Mouse (Mus musculus): Measurements from ENCODE around the gene Ifngr2.

Gene Ifngr2

GRCm38 (mm10) chr16:91566002-91566401 lies 19.1 kb downstream of the Ifngr2 start:
- no peak for DNase-seq

- DNase-seq: no peak
These were observed 22.1 kb downstream of the Ifngr2 start for GRCm38 (mm10) chr16:91568960-91569359.

DNA sequence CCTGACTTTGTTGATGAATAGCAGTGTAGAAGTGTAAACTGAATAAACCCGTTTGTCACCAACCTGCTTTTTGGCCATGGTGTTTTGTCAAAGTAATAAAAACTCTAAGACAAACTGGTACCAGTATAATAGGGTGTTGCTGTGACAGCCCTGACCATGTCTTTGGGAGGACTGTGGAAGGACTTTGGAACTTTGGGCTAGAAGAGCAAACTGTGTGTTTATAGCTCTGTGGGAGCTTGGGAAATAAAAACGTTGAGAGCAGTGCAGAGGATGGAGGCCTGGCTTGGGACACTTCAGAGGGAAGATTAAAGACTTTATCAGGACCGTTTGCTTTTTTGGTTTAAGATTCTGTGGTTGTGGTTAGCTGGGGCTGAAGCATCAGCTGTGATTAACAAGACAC lies 24.2 kb downstream of the Ifngr2 start:
- DNase-seq: no peak

DNA sequence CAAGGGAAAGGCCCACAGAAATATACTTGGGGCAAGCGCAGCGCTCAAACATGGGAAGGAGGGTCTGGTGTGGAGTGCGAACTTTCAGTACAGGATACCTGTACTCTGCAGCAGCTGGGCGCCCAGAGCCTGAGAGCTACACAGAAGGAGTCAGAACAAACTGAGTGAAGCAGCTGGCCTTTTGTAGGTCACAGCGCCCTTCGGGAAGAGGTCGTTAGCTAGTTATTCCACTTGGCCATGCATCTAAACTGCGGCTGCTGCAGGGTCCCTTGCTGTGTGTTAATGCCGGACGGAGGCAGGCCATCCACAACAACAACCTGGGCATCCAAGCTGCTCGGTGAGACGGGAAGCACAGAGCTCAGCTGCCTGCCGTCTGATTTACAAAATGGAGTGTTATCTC lies 28.3 kb downstream of the Ifngr2 start:
- DNase-seq: no peak

DNA sequence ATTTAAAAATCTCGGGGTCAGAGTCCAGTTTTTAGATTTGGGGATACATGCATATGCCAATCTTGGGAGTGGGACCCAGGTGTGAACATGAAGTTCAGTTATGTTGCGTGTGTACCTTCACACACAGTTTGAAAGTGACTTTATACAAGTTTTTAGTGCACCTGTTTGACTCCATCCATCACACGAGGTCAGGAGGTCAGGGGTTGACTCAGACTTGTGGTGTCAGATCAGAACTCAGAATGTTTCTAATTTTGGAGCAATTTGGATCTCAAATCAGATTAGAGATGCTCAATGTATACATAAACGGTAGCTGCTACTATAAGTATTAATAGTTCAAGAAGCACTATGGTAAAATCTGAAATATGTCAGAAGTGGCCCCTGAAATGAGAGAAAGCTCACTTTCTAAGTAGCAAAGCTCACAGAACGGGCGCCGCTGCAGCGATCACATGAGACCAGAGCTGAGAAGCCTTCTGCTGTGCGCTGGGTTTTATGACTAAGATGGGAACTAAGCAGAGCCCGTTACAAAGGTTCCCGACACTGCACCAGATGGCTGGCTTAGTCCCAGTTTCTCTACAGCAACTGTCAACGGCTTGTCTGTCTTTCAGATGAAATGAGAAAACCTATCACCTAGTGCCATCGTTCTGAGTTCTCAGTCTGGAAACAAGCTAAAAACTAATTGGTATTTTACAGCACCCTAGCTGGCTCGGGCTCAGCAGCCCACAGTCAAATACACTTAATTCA lies 32.3 kb downstream of the Ifngr2 start:
- DNase-seq: peak in 1 of 2 experiments; percentile 46

GRCm38 (mm10) chr16:91582307-91582706 lies 35.4 kb downstream of the Ifngr2 start:
- DNase-seq: peak; percentile 51 to 75

GRCm38 (mm10) chr16:91585617-91586016 lies 38.7 kb downstream of the Ifngr2 start:
- no peak for DNase-seq

GRCm38 (mm10) chr16:91586244-91586643 lies 39.4 kb downstream of the Ifngr2 start:
- DNase-seq: no peak

DNA sequence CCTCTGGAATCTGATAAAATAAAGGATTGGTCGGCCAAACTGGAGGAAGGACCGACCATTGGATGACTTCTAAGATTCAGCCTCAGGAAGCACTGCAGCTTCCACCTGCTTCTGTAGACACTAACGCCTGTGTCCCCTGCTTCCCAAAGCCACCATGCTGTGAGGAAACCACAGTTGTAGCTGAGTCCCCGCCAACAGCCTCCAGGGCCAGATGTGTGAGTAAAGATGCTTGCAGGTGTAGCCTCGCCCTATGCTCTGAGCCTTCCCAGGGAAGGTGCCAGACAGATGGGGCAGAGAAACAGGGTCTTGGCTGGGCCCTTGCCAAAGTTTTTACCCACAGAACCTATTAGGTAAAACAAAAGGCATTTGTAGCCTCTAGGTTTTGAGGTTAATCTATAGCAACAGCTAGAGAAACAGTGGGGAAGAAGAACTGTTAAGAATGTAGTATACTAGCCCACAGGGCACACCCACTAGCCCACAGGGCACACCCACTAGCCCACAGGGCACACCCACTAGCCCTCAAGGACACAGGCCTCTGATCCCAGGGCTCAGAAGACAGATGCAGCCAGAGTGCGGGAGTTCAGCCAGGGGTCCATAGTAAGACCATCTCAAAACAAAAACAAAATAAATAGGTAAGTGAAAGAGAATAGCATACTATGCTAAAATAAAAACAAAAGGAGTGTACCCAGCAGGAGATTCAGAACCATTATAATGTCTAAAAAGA lies 41.0 kb downstream of the Ifngr2 start:
- DNase-seq: no peak

- no peak for DNase-seq
These were observed 41.8 kb downstream of the Ifngr2 start for GRCm38 (mm10) chr16:91588703-91589102.

DNA sequence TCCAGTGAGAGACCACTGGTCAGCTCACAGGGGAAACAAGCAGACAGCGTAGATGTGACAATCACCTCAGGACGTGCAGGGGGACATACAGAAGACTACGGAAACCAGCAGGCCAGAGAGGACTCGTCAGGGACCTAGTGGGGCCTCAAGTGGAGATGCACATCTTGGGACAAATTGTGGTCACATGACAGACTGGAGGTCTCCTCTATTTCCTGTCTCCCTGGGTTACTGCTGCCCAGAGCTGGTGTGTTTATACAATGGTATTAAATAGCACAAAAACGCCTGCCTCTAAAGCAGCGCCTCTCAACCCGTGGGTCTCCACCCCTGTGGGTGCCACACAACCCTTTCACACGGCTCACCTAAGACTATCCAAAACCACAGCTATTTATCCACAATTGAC lies 45.3 kb downstream of the Ifngr2 start:
- no peak for DNase-seq

GRCm38 (mm10) chr16:91593262-91593661 lies 46.4 kb downstream of the Ifngr2 start:
- no peak for DNase-seq

DNA sequence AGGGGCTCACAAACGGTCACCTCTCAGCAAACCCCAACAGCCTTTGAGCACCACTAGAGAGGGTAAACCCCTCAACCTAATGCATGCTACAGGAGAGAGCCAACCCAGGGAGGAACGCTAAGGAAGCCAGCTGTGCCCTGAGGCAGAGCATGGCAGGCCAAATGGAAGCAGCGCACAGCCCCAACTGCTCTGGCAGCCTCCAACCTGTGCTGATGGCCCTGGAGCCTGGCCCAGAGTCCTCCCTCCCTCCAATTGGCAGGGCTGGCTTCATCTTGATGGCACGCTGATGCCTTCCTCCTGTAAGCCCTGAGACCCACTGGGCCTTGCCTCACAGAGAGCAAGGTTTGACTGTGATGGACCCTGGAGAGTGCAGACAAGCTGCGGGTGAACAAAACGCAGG lies 48.2 kb downstream of the Ifngr2 start:
- DNase-seq: peak; percentile 89

DNA sequence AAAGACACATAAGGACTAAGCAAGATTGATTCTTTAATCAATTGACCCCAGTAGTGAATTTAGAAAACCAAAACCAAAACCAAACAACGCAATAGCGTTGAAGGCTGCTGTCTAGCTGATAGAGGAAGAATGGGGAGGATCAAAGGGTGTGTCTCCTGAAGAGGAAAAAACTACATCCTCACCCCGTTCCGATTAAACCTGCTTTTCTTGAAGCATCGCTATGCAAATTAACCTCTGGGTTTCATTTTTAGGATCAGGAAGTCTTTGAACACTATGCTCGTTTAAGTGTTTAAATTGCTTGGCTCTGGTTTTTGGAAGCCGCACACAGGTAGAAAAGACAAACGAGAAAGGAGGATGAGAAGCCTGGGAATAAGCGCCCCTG lies 49.5 kb downstream of the Ifngr2 start:
- DNase-seq: no peak

GRCm38 (mm10) chr16:91596779-91597671 lies 50.2 kb downstream of the Ifngr2 start:
- peak in 1 of 2 experiments; percentile 55 for DNase-seq

DNA sequence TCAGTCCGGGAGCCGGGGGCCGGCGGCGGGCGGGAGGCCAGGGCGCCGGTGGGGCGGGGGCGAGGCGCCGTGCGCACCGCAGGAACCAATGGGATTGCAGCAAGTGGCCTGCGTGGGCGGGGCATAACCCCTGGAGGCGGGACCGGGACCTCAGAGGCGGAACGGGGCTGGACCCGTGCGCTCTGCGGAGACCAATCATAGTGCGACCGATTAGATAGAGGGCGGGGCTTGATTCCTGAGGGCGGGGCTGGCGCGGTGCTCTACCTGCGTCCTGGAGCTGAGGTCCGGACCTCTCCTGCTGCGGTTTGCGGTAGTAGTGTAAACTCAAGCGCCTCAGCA lies 50.8 kb downstream of the Ifngr2 start, which contains the start of gene Tmem50b:
Gene Tmem50b, minus strand, starts transcription at position 129 of the 339 bp plus-strand sequence.
- DNase-seq: peak; percentile 100

DNA sequence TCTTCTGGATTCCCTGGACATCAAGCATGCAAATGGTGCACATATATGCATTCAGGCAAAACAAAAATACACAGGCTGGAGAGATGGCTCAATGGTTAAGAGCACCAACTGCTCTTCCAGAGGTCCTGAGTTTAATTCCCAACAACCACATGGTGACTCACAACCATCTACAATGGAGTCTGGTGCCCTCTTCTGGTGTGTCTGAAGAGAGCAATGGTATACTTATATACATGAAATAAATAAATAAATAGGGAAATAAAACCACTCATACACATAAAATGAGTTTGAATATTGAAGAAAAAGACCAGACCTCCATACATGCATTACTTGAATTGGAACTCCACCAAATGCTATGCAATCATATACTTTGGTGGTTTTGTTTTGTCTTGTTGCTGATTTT lies 52.4 kb downstream of the Ifngr2 start:
- DNase-seq: no peak

DNA sequence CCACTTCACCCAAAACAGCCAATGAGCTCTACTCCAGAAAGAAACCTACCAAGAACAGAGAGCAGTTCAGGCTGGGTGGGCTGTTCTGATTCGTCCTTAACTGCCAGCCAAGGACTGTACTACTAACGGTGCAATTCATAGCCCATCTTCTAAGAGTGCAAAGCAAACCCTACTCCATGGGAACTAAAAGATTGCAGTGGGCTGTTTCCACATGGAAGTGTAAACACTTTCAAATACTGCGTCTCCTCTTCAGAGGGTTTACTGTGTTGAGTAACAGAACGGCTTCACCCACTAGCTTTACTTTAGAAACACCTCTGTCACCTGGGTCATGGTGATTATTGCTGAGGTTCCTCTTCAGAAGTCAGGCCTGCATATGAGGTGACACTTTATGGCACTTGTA lies 54.2 kb downstream of the Ifngr2 start:
- no peak for DNase-seq

GRCm38 (mm10) chr16:91601693-91602092 lies 54.8 kb downstream of the Ifngr2 start:
- DNase-seq: no peak

GRCm38 (mm10) chr16:91605156-91605555 lies 58.3 kb downstream of the Ifngr2 start:
- no peak for DNase-seq

GRCm38 (mm10) chr16:91606958-91607357 lies 60.1 kb downstream of the Ifngr2 start:
- DNase-seq: no peak

DNA sequence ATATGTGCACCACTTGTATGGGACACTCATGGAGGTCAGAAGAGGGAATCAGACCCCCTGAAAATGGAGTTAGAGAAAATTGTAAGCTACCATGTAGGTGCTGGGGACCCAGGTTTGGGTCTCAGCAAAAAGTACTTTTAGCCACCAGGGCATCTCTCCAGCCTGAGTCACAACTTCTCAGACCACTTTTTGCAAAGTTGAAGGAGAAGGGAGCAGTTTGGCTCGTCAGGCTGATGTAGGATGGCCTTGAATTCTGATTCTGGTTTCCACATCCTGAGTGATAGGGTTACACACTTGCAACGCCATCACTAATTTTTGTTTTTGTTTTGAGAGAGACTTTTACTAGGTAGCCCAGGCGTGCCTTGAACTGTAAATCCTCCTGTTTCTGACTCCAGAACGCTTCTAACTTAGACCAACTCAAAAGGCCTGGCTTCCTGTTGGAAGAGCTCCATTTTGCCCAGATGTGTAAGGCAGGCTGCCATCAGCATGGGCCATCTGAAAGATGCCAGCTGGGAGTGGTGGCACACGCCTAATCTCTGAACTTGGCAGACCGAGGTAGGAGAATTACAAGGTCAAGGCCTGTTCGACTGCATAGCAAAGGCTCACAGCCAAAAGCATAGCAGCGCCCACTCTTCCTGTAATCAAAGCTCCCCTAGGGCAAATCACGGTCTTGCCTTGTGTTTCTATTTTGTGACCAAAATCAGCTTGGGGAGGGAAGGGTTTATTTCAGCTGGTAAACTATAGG lies 62.8 kb downstream of the Ifngr2 start:
- DNase-seq: peak in 1 of 2 experiments; percentile 27

- no peak for DNase-seq
These were observed 64.4 kb downstream of the Ifngr2 start for GRCm38 (mm10) chr16:91611248-91611647.

Measured in cerebellum, postnatal 14 days (tissue).